Mouse (Mus musculus): ENCODE measurements at regions not wholly inside any gene's neighbourhood (a gene's known extent, or its start where the extent isn't known, plus 50 kb on each side); places are given as distances from the start of the nearest gene placed in this dataset.

DNA sequence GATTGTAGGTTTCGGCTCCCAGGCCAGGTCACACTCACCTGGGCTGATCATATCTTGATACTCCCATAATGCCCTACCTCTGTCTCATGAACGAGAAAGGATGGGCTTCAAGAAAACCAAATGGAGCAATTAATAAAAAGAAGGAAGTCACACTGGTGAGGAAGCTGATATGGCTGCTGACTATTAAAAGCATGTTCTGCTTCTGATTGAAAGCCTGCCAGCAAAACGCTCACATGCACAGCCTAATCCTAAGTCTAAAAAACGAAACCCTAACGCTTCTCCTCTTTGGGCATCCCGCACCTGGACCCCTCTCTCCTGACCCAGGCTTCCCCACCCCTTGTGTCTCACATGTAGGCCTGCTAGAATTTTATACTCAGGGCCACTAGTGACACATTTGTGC lies 230.8 kb upstream of the Klf4 start:
- no peak for DNase-seq (ENCODE audit: low spot score in 2 of 2)

- no peak for DNase-seq (ENCODE audit: low spot score in 2 of 2)
Observed at GRCm38 (mm10) chr4:55762389-55762788, 230.1 kb upstream of the Klf4 start.

DNA sequence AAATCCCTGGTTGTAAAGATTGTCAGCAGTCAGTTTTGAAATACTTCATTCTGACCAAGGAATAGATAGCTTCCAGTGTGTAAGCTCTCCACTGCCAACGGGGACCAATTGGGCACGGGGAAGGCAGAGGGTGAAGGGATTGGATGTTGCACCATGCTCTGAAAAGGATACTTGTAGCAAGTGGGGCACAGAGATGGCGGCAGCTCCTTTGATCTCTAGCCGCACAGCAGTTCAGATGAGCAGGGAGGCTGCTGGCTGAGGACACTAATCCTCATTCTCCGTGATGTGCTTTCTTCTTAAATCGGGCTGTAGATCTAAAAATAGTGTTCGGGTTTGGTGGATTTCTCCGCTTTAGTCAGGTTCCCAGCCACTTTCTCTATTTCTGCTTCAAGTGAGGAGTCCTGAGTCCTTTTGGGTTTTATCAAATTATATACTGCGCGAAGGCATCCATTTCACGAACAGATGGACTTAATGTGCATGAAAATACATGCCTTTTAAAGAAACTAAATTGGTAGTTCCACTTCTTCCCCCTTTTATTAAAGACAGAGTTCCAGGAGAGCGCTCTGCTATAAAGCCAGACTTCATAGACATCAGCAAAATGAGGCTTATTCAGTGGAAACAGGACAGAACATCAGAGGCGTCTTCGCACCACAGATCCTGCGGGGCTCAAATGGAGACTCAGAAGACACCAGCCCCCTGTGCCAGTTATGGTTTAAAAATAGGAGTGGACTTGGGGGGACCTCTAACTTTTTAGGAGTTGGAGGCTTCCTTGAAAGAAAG lies 225.1 kb upstream of the Klf4 start:
- DNase-seq (ENCODE audit: low spot score in 2 of 2): peak; percentile 7

DNA sequence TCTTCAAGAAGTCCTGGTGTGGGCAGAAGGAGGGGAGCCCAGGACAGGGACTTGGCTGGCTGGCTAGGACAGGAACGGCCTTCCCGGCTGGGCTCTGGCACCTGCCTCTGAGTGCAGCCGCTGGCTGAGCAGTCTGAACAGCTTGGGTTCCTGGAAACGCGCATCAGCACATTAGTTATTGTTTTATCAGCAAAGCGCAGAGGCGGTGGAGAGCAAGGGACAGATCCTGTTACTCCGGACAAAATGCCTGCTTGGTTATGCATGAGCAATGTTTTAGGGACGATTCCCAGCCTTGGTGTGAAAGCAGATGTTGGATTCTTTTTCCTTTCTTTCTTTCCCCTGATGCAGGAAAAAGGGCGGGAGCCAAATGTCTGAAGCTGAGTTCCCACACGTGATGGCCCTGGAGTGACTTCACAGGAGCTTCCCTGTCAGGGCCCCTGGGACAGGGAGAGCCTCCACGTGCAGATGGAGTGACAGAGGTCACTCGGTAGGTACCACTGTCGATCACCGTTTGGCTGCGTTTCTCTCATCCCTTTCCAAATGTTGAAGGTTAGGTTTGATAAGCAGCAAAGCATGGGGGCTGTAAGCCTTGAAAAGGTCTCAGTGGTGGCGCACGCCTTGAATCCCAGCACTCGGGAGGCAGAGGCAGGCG lies 217.8 kb upstream of the Klf4 start:
- DNase-seq (ENCODE audit: low spot score in 2 of 2): no peak

- DNase-seq (ENCODE audit: low spot score in 2 of 2): no peak
Observed at GRCm38 (mm10) chr4:55741355-55741754, 209.1 kb upstream of the Klf4 start.

DNA sequence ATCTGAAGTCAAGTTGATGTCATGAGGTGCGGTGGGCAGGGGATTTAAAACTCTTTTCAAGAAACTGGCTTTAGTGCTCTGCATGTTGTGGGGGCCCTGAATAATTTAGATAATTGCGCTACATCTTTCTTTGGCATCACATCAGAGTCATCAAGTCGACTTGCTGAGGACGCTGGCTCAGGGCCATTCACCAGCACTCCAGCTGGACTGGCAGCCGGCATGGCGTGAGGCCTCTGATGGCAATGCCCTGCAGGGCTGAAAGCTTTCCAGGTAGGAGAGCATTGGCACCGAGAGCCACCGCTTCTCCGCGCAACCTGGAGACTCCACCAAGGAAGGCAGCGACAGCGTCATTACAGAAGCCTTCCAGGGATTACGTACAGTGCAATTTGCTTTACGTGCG lies 207.8 kb upstream of the Klf4 start:
- DNase-seq (ENCODE audit: low spot score in 2 of 2): no peak

GRCm38 (mm10) chr4:55738714-55739113 lies 206.4 kb upstream of the Klf4 start:
- DNase-seq (ENCODE audit: low spot score in 2 of 2): no peak

- no peak for DNase-seq (ENCODE audit: low spot score in 2 of 2)
Observed at GRCm38 (mm10) chr4:55735453-55735852, 203.2 kb upstream of the Klf4 start.

- no peak for DNase-seq (ENCODE audit: low spot score in 2 of 2)
Observed at GRCm38 (mm10) chr4:55734331-55734730, 202.1 kb upstream of the Klf4 start.

DNA sequence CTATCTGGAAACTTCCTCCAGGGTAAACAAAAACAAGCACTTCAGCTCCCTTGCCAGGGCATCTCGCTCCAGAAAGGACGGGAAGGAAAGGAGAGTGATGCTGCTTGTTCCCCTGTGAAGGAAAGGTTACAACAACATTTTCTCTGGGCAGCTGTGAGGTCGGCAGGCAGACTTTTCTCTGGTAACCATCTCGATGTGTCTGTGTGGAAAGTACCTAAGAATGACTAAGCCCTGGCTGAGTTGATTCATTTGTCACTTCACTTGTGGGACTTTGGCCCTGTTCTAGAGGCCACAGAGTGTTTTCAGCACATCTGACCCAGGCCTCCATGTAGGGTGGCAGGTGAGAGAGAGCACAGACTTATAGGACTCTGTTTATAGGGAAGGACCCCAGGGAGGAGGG lies 201.0 kb upstream of the Klf4 start:
- no peak for DNase-seq (ENCODE audit: low spot score in 2 of 2)

DNA sequence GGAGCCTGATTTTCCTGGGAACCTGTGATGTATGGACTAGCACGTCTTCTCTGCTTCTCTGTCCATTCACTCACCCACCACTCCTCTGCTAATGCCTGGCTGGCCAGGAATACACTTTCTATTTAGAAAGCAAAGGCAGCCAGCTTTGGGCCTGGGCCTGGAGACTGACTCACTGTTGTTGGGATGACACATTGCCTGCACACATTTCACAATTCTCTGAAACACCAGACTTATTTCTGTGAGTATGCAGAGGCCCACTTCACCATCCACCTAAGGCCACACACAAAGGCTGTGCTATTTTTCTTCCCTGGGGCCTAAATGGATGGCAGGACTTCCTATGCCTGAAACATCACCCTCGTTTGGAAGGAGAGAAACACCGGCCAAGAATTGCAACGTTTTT lies 199.7 kb upstream of the Klf4 start:
- DNase-seq (ENCODE audit: low spot score in 2 of 2): peak; percentile 66 to 69

DNA sequence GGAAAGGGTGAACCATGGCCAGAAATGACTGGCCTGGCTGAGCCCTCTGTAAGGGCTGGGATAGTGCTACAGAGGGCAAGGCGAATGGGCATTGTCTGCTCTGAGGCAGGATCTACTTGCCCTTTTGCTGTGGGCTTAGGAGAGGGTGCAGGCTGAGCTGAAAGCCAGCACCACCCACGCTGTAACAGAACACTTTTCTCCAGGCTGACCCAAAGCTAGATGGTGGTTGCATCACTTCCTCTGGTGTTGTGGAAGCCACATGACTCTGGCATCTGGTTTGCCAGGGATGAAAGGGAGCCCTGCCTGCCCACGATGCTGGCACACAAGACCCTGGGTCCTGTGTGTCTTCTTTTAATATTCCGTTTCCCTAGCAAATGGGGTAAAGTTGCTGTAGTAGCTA lies 198.0 kb upstream of the Klf4 start:
- no peak for DNase-seq (ENCODE audit: low spot score in 2 of 2)

- DNase-seq (ENCODE audit: low spot score in 2 of 2): no peak
Observed at GRCm38 (mm10) chr4:55727178-55727577, 194.9 kb upstream of the Klf4 start.

GRCm38 (mm10) chr4:55726081-55726480 lies 193.8 kb upstream of the Klf4 start:
- DNase-seq (ENCODE audit: low spot score in 2 of 2): no peak

- no peak for DNase-seq (ENCODE audit: low spot score in 2 of 2)
Observed at GRCm38 (mm10) chr4:55724286-55724685, 192.0 kb upstream of the Klf4 start.

DNA sequence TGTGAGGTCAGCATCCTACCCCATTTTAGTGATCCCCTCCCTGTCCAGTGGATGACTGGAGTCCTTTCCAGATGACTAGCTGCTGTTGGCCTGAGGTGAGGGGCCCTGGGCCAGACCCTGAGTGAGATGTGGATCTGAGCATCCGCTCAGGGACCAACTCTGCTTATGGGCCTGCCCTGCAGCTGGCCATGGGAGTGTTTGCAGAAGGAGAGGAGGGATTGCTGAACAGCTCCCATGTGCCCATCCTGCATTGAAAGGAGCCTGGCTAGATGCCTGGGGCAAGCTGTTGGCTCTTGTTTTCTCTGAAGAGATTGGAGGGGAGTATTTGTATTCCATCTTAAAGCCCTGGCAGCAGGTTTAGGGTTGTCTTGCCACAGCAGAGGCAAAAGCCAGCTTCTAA lies 190.9 kb upstream of the Klf4 start:
- DNase-seq (ENCODE audit: low spot score in 2 of 2): no peak

DNA sequence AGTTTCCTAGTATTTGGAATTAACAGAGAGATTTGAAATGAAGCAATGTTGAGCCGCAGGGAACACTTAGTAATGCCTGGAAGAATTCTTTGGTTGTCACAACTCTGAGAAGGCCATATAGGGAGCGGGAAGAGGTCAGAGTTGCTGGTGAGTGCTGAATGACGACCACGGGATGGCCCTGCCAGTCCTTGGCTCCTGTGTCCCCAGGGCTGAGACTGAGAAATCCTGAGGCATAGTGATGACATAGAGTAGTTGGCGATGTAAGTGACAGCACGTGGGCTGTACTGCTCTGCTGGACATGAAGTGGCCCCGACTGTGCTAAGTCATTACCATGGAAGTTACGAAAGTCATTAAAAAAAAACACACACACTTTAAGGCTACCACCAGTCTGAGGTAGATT lies 190.1 kb upstream of the Klf4 start:
- DNase-seq (ENCODE audit: low spot score in 2 of 2): no peak

GRCm38 (mm10) chr4:55721834-55722233 lies 189.6 kb upstream of the Klf4 start:
- no peak for DNase-seq (ENCODE audit: low spot score in 2 of 2)

DNA sequence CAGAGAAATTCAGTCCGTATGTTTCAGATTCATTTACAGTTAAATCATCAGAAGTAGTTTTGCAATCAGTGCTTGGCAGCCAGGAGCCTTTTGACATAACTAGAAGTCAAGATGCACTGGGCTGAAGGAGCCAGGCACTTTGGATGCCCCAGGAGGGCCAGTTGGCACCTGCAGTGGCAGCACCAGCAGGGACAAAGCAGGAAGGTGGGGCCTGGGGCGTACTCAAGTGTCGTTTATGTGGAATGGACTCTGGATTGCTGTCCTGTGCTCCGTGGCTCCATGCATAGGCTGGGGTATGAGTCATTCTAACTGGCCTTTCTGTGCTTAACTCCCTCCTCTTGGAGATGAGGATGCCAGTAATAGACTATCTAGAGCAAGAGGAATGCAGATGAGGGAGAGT lies 186.2 kb upstream of the Klf4 start:
- no peak for DNase-seq (ENCODE audit: low spot score in 2 of 2)

DNA sequence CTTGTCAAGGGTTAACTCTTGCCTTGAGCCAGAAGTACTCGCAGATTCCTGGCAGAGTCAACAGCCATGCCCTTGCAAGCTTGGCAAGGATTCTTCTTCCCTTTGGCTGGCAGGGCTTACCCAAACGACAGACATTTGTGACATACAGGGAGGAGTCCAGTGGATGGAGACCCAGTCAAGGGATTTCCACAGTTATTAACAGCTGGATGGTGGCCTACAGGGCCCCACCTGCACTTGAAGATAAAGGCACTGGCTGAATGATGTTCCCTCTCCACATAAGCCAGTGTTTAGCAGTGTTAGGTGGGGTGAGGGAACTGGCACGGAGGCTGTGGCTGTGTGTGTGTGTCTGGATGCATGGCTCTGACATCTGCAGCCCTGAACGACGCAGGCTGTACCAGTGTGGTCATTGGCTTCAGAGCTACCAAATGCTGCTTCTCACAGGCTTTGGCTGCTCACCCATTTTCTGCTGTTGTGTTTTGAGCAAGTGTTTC lies 183.9 kb upstream of the Klf4 start:
- DNase-seq (ENCODE audit: low spot score in 2 of 2): no peak

DNA sequence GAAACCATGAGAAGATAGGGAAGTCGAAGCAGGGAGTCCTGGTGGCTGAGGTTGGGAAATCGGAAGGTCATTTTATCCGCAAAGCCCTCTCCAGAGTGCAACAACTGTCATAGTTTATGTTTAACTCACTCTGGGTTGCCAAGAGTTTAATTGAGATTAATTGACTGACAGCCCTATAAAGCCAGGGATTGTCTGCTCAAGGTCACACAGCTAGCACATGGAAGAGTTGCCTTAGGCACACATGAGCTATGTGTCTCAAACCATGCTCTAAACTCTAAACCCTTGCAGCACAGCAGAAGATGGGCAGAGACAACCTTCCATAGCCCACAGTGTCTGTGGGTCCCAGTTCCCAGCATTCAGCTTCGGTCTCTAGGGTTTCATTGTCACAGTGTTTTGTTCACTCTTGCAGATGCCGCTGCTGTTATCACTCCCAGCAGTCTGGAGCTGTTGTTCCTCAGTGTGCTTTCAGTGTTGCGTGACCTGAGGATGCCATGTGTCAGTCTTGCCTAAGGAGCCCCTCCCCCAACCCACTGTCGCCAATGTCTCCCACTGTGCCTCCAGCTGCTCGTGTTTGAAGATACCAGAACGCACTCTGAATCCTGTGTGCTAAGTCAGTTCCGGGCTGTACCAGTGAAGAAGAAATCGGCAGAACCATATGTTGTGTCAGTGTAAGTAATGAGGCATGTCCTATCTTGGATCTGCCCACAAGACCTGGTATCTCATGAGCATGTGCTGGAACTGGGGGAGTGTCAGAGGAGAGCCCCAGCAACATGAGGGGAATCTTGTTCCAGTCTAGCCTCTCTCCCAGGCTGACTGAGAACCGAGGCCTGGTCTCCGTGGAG lies 179.5 kb upstream of the Klf4 start:
- DNase-seq (ENCODE audit: low spot score in 2 of 2): no peak

DNA sequence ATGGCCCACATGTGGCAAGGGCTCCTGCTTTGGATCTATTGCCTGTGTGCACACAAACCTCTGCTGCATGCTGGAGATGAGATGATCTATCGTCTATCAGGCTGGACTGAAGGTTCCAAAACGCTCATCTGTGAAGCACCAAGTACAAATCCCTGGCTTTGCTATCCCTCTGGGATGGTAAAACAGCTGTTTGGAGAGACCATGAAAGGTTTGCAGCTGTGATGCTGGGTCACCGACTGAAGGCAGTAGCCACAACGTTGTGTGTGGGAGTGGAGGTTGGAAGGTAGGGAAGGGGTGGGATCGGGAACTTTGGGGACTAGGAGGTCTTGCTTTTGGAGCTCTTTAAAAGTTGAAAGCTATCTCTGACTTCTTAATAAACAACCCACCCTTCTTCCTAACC lies 178.2 kb upstream of the Klf4 start:
- DNase-seq (ENCODE audit: low spot score in 2 of 2): no peak
